Mouse (Mus musculus): Measurements from ENCODE around the gene Glp2r. TPM values are rescaled to one million over a fixed set of nuclear protein-coding genes. Genes with fewer than 3 reads are reported as not detected.

The Glp2r gene
- not detected for total RNA-seq (2021)

GRCm38 (mm10) chr11:67771053-67771452 lies at the start of gene Glp2r:
TSS of gene Glp2r (minus strand) at chr11:67771153.
- intact Hi-C loops (cut with DNase I) = no loop called here

DNA sequence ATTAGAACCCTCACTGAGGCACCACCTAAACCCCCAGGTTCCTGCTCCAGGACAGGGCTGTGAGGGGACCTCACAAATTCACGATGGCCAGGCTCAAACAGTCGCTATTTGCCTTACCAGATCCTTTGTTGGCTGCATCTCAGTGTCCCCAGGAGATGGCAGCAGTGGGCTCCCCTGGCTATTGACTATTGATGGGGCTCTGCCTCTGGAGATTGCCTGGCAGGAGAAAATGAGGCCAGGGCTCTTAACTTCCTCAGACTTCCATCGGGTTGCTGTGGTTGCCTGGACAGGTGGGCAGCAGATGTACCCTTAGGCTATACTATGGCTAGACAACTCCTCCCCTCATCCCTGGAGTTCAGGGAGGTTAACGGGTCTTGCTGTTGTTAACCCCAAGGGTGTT lies 49.3 kb upstream of the Glp2r start:
- intact Hi-C loops (cut with DNase I) = loop anchor here (1.0 to 5.0 kb wide), 4 partner anchors 33 to 587 kb away; no protein-coding TSS in a partner anchor

More at GRCm38 (mm10) chr11:67771053-67771452, at the start of gene Glp2r:
- DNase-seq = no peak

GRCm38 (mm10) chr11:67819604-67820003 lies 48.7 kb upstream of the Glp2r start:
- DNase-seq = no peak
- intact Hi-C loops (cut with DNase I) = loop anchor here (1.0 to 5.0 kb wide), 4 partner anchors 33 to 588 kb away; no protein-coding TSS in a partner anchor

More for the DNA sequence above, 49.3 kb upstream of the Glp2r start:
- no peak for DNase-seq

GRCm38 (mm10) chr11:67811535-67811934 lies 40.6 kb upstream of the Glp2r start:
- intact Hi-C loops (cut with DNase I) = loop anchor here (5.0 kb wide), 1 partner anchor 154 kb away; no protein-coding TSS in a partner anchor
- no peak for DNase-seq

DNA sequence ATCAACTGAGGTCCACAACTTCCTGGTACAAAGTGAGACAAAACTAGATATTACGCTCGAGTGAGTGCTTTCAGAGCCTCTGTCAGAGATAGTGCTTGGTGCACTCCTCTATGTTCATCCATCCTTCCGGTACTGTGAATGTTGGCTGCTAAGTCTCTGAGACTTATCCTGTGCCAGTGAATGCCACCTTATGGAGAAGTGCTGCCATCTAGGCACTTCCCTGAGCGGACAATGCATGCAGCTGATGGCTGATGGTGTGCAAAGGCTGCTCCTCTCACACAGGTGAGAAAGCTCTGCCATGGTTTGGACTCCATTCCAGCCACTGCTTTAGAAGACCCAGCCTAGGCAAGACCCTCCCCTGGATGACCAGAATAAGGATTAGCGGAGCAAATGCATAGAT lies 37.1 kb upstream of the Glp2r start:
- no peak for DNase-seq
- intact Hi-C loops (cut with DNase I) = no loop called here

DNA sequence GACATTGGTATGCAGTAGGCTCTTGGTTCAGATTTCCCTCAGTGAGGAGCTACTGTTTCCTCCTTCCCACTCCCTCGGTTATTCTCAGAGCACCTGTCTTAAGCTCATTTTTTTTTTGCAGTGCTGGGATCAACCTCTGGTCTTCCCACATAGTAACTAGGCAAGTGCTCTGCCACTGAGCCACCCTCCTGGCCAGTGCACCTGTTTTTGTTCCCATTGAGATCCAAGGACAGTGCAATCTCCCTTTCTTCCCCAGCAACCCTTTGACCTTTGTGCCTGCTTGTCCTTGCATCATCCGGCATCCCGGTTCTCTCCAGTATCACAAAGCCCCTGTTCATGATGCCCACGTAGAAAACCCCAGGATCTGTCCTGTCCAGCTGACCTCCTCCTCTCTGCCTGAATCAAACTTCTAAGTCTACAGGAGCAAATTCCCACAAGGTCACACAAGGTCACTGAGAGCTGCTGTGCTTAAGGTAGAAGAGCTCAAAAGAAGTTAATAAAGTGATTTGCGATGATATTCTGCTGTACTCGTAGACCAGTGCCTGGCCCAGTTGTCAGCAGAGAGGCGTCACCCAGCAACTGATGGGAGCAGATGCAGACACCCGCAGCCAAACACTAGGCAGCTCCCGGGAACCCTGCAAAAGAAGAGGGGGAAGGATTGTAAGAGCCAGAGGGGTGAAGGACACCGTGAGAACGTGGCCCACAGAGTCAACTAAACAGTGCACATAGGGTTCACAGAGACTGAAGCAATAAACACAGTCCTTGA lies 36.1 kb upstream of the Glp2r start:
- no peak for DNase-seq
- intact Hi-C loops (cut with DNase I) = loop anchor here (2.0 kb wide), 1 partner anchor 48 kb away; no protein-coding TSS in a partner anchor

DNA sequence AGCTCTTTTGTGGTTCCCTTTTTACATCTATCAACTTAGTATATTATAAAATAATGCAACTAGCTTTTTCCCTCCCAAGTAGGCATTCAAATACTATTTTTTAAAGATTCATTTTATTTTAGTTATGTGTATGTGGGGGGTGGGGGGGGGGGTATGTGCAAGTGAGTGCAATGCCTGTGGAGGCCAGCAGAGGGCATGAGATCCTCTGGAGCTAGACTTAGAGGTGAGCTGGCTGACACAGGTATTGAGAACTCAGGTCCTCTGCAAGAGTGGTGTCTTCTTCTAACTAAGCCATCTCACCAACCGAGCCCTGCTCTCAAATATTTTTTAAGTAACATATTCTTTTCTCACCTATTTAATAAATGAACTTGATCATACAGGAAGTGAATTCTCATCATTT lies 34.6 kb upstream of the Glp2r start:
- no peak for DNase-seq
- intact Hi-C loops (cut with DNase I) = no loop called here

DNA sequence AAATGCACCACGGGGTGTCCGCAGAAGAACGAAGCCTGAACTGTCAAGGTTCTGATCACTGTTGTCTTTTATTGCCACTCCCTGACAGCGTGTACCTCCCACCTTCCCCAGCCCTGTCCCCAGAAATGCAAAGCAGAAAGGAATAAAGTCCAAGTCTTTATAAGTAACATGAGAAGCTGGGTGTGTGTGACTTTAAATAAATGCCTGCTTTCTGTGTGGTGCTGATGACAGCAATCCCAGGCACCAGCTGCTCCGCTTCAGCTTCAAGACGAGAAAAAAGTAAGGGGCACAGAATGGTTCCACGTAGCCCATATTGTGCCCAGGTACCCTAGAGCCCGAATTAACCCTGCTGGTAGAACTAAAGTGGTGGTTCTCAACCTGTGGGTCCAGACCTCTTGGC lies 30.2 kb upstream of the Glp2r start:
- DNase-seq = no peak
- intact Hi-C loops (cut with DNase I) = no loop called here

GRCm38 (mm10) chr11:67800130-67800723 lies 29.3 kb upstream of the Glp2r start:
- DNase-seq = no peak
- intact Hi-C loops (cut with DNase I) = no loop called here

DNA sequence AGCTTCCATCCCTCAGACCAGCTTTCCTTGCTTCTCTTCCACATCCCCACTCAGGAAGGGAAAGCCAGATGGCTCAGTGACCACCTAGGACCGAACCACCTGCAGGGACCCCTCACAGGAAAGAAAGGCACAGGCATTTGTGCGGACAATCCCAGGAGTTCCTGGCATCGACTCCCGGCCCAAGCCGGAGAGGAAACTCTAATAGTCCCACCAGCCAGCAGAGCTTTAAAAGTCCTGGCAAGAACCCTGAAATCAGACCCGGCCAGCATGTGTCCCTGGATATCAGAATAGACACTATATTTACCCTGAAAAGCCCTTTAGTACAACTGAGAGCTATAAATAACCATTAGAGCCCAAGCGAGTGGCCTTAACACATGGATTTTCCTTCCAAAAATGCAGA lies 27.0 kb upstream of the Glp2r start, which contains the start of gene Dhrs7c:
TSS of gene Dhrs7c (plus strand) at position 257 of the 400 bp plus-strand sequence.
- DNase-seq = peak; percentile 38 to 44
- intact Hi-C loops (cut with DNase I) = no loop called here

GRCm38 (mm10) chr11:67790182-67790581 lies 19.2 kb upstream of the Glp2r start:
- intact Hi-C loops (cut with DNase I) = no loop called here
- DNase-seq = no peak

GRCm38 (mm10) chr11:67774379-67774778 lies 3.4 kb upstream of the Glp2r start, which contains the start of gene Gsg1l2:
TSS of gene Gsg1l2 (plus strand) at chr11:67774608.
- intact Hi-C loops (cut with DNase I) = no loop called here
- DNase-seq = no peak

DNA sequence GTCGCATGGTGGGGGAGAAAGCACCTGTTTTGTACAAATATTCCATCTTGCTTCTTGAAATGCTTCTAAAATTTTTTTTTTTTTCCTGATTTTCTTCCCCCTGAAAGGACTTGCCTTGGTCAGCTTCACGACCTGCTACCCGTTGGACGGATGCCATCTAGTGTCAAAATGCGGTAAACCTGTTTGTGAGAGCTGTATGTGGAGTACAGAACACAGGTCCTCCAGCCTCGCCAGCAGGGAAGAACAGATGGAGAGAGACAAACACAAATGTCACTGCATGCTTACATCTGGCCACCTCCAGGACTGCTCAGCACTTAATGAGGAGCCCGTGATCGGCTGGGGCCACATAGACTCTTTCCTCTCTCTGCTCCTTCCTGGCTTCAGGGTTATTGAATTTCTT lies 1.6 kb upstream of the Glp2r start:
- intact Hi-C loops (cut with DNase I) = no loop called here
- DNase-seq = no peak

DNA sequence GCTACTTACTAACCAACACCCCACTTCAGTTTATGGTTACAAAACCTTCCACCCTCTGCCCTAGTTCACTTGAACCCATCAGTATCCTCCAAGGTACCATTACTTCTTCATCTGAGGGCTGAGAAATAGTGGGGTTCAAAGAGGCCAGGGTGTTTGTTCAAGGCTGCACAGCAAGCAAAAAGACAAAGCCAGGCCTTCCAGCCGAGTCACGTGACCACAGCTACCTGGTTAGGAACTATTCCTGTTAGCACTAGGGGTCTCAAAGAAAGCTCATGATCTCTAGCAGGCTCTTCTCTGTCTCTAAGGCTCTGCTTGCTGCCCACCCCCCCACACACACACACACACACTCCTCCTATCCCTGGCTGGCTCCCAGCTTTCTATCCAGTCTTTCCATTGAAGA lies 738 bp upstream of the Glp2r start:
- intact Hi-C loops (cut with DNase I) = no loop called here

GRCm38 (mm10) chr11:67757373-67758167 lies 13.4 kb downstream of the Glp2r start:
- intact Hi-C loops (cut with DNase I) = loop anchor here (2.0 kb wide), 1 partner anchor 49 kb away; no protein-coding TSS in a partner anchor
- DNase-seq = peak; percentile 10 to 24

More for the DNA sequence above, 738 bp upstream of the Glp2r start:
- no peak for DNase-seq

GRCm38 (mm10) chr11:67756287-67756686 lies 14.7 kb downstream of the Glp2r start:
- DNase-seq = no peak
- intact Hi-C loops (cut with DNase I) = no loop called here

DNA sequence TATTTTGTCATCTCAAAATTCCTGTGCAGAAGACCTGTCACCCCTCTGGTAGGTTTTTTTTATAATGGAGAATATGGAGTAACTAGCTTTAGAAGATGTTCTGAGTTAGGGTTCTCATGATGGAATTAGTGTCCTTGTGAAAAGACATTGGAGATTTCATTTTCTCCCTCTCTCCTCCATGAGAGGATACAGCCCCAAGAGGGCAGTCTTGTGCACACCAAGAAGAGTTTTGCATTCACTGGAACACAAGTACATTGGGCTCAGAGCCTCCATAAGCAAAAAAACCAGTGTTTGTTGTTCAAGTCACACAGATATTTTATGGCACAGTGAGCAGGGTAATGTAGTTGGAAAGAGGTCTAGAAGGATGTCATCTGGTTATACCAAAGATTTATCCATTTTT lies 29.4 kb downstream of the Glp2r start:
- no peak for DNase-seq

DNA sequence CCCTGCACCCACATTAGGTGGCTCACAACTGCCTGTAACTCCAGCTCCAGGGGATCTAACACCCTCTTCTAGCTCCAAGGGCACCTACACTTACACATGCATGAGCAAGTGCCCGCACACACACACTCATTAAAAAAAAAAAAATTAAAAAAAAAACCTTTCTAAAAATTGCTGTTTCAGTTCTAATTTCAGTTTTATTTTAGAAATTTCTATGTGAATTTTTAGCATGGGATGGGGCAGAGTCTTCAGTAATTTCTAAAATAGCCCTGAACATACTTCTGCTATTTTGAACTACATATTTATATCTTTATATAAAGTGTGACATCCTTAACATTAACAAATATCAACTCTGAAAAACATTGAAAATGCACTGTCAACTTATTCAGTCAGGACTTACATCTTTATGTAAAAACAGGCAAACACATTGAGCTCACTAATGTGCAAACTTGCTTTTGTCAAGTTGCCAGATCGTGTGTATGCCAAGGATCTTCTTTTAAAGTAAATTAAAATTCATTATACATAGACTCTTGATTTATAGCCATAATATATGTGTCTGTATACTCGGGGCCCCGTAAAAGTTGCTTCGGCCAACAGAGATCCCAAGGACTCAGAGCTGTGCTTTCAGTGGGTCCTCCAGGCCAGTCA lies 32.0 kb downstream of the Glp2r start:
- intact Hi-C loops (cut with DNase I) = no loop called here
- no peak for DNase-seq

More for the DNA sequence above, 29.4 kb downstream of the Glp2r start:
- intact Hi-C loops (cut with DNase I) = no loop called here

GRCm38 (mm10) chr11:67738345-67738744 lies 32.6 kb downstream of the Glp2r start:
- intact Hi-C loops (cut with DNase I) = no loop called here
- no peak for DNase-seq

DNA sequence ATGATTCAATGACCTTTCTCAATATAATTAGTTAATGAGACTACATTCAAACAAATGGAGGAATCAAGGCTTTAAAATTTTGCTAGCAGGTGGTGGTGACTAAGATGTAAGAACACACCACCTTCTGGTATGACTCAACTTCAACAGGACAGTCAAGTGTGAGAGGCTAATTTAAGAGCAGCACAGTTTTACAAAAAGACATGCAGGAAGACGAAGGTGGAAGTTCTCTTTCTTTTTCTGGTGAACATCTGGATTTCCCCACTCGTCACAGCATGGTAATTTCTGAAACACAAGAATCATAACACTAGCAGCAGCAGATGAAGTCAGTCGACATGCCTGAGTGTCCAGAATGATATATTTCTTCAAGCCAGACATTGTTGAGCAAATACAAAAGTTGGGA lies 36.4 kb downstream of the Glp2r start:
- no peak for DNase-seq
- intact Hi-C loops (cut with DNase I) = no loop called here

Measured in heart, postnatal 36 days (tissue).